Mouse (Mus musculus): ENCODE results near the gene Ptgr2. TPM values are rescaled to one million over a fixed set of nuclear protein-coding genes. Genes with fewer than 3 reads are reported as not detected.

Ptgr2 gene
- polyA plus RNA-seq, 1 experiment from 2014 or later: 29.1 TPM

- Histone ChIP-seq H3K9me3 (ENCODE audit: control insufficient read depth, low read length) (no peaks in the 10 kb centered on the region; the same call in 1 of the 2 replicates), H3K4me3 (ENCODE audit: low read length) (no peak overlapping the region), H3K27me3 (ENCODE audit: control insufficient read depth, insufficient read depth, low read depth, low read length) (no peaks in the 10 kb centered on the region), H3K36me3 (ENCODE audit: control insufficient read depth, insufficient read depth, low read length) (no peaks in the 10 kb centered on the region), H3K4me1 (replicated peaks; ENCODE audit: control insufficient read depth, insufficient read depth, low read length) (no peaks in the 10 kb centered on the region), H3K4me2 (ENCODE audit: low read depth, low read length) (no peak overlapping the region), H3K9ac (ENCODE audit: low read length) (no peak overlapping the region), H3K27ac (ENCODE audit: low read length) (no peak overlapping the region)
- WGBS: 55% methylated on average over 7 of the region's 7 CpGs
- ATAC-seq (ENCODE audit: low read depth): no peak
These were observed 24.7 kb upstream of the Ptgr2 start for GRCm38 (mm10) chr12:84260363-84260762.

- H3K27ac ChIP-seq (ENCODE audit: low read length): no peak overlapping the region
- no peak for ATAC-seq (ENCODE audit: low read depth)
- no peak overlapping the region for H3K9ac ChIP-seq (ENCODE audit: low read length)
- no peaks in the 10 kb centered on the region for H3K27me3 ChIP-seq (ENCODE audit: control insufficient read depth, insufficient read depth, low read depth, low read length)
- no peak overlapping the region for H3K4me2 ChIP-seq (ENCODE audit: low read depth, low read length)
- H3K9me3 ChIP-seq (ENCODE audit: control insufficient read depth, low read length): no peaks in the 10 kb centered on the region; the same call in 1 of the 2 replicates
- 60% methylated on average over 2 of the region's 2 CpGs for WGBS
- H3K4me3 ChIP-seq (ENCODE audit: low read length): no peak overlapping the region
- no peaks in the 10 kb centered on the region for H3K4me1 ChIP-seq (replicated peaks; ENCODE audit: control insufficient read depth, insufficient read depth, low read length)
- H3K36me3 ChIP-seq (ENCODE audit: control insufficient read depth, insufficient read depth, low read length): no peaks in the 10 kb centered on the region
These were observed 17.8 kb upstream of the Ptgr2 start for GRCm38 (mm10) chr12:84267264-84267663.

GRCm38 (mm10) chr12:84273366-84273765 lies 11.7 kb upstream of the Ptgr2 start:
- no peak for ATAC-seq (ENCODE audit: low read depth)
- no peak overlapping the region for H3K4me3 ChIP-seq (ENCODE audit: low read length)
- H3K9me3 ChIP-seq (ENCODE audit: control insufficient read depth, low read length): no peaks in the 10 kb centered on the region; the same call in 1 of the 2 replicates
- H3K9ac ChIP-seq (ENCODE audit: low read length): no peak overlapping the region
- no peak overlapping the region for H3K27ac ChIP-seq (ENCODE audit: low read length)
- WGBS: 66% methylated on average over 5 of the region's 5 CpGs
- no peaks in the 10 kb centered on the region for H3K4me1 ChIP-seq (replicated peaks; ENCODE audit: control insufficient read depth, insufficient read depth, low read length)
- no peaks in the 10 kb centered on the region for H3K36me3 ChIP-seq (ENCODE audit: control insufficient read depth, insufficient read depth, low read length)
- no peak overlapping the region for H3K4me2 ChIP-seq (ENCODE audit: low read depth, low read length)
- no peaks in the 10 kb centered on the region for H3K27me3 ChIP-seq (ENCODE audit: control insufficient read depth, insufficient read depth, low read depth, low read length)

GRCm38 (mm10) chr12:84275288-84275687 lies 9.7 kb upstream of the Ptgr2 start:
- no peak overlapping the region for H3K27ac ChIP-seq (ENCODE audit: low read length)
- no peaks in the 10 kb centered on the region for H3K4me1 ChIP-seq (replicated peaks; ENCODE audit: control insufficient read depth, insufficient read depth, low read length)
- ATAC-seq (ENCODE audit: low read depth): no peak
- no peak overlapping the region for H3K4me2 ChIP-seq (ENCODE audit: low read depth, low read length)
- 83% methylated on average over 9 of the region's 9 CpGs for WGBS
- H3K9ac ChIP-seq (ENCODE audit: low read length): no peak overlapping the region
- no peaks in the 10 kb centered on the region; the same call in 1 of the 2 replicates for H3K9me3 ChIP-seq (ENCODE audit: control insufficient read depth, low read length)
- H3K36me3 ChIP-seq (ENCODE audit: control insufficient read depth, insufficient read depth, low read length): no peaks in the 10 kb centered on the region
- no peak overlapping the region for H3K4me3 ChIP-seq (ENCODE audit: low read length)
- no peaks in the 10 kb centered on the region for H3K27me3 ChIP-seq (ENCODE audit: control insufficient read depth, insufficient read depth, low read depth, low read length)

- Histone ChIP-seq H3K36me3 (ENCODE audit: control insufficient read depth, insufficient read depth, low read length) (no peaks in the 10 kb centered on the region), H3K4me3 (ENCODE audit: low read length) (no peak overlapping the region), H3K9me3 (ENCODE audit: control insufficient read depth, low read length) (no peaks in the 10 kb centered on the region; the same call in 1 of the 2 replicates), H3K9ac (ENCODE audit: low read length) (no peak overlapping the region), H3K27me3 (ENCODE audit: control insufficient read depth, insufficient read depth, low read depth, low read length) (no peaks in the 10 kb centered on the region), H3K27ac (ENCODE audit: low read length) (no peak overlapping the region), H3K4me2 (ENCODE audit: low read depth, low read length) (no peak overlapping the region), H3K4me1 (replicated peaks; ENCODE audit: control insufficient read depth, insufficient read depth, low read length) (no peaks in the 10 kb centered on the region)
- WGBS: 59% methylated on average over 2 of the region's 2 CpGs
- no peak for ATAC-seq (ENCODE audit: low read depth)
These were observed 8.7 kb upstream of the Ptgr2 start for GRCm38 (mm10) chr12:84276288-84276687.

- no peak overlapping the region for H3K4me2 ChIP-seq (ENCODE audit: low read depth, low read length)
- no peaks in the 10 kb centered on the region for H3K4me1 ChIP-seq (replicated peaks; ENCODE audit: control insufficient read depth, insufficient read depth, low read length)
- no peaks in the 10 kb centered on the region for H3K27me3 ChIP-seq (ENCODE audit: control insufficient read depth, insufficient read depth, low read depth, low read length)
- no peaks in the 10 kb centered on the region; the same call in 1 of the 2 replicates for H3K9me3 ChIP-seq (ENCODE audit: control insufficient read depth, low read length)
- H3K27ac ChIP-seq (ENCODE audit: low read length): no peak overlapping the region
- H3K36me3 ChIP-seq (ENCODE audit: control insufficient read depth, insufficient read depth, low read length): no peaks in the 10 kb centered on the region
- 76% methylated on average over 4 of the region's 4 CpGs for WGBS
- H3K4me3 ChIP-seq (ENCODE audit: low read length): no peak overlapping the region
- H3K9ac ChIP-seq (ENCODE audit: low read length): no peak overlapping the region
- ATAC-seq (ENCODE audit: low read depth): no peak
These were observed 8.2 kb upstream of the Ptgr2 start for GRCm38 (mm10) chr12:84276799-84277198.

GRCm38 (mm10) chr12:84277832-84278231 lies 7.2 kb upstream of the Ptgr2 start:
- Histone ChIP-seq H3K4me2 (ENCODE audit: low read depth, low read length) (no peak overlapping the region), H3K9ac (ENCODE audit: low read length) (no peak overlapping the region), H3K9me3 (ENCODE audit: control insufficient read depth, low read length) (no peaks in the 10 kb centered on the region; the same call in 1 of the 2 replicates), H3K27ac (ENCODE audit: low read length) (no peak overlapping the region), H3K4me3 (ENCODE audit: low read length) (no peak overlapping the region), H3K27me3 (ENCODE audit: control insufficient read depth, insufficient read depth, low read depth, low read length) (no peaks in the 10 kb centered on the region), H3K4me1 (replicated peaks; ENCODE audit: control insufficient read depth, insufficient read depth, low read length) (no peaks in the 10 kb centered on the region), H3K36me3 (ENCODE audit: control insufficient read depth, insufficient read depth, low read length) (no peaks in the 10 kb centered on the region)
- no peak for ATAC-seq (ENCODE audit: low read depth)
- 74% methylated on average over 3 of the region's 3 CpGs for WGBS

- no peak for ATAC-seq (ENCODE audit: low read depth)
- no peak overlapping the region for H3K27ac ChIP-seq (ENCODE audit: low read length)
- H3K4me1 ChIP-seq (replicated peaks; ENCODE audit: control insufficient read depth, insufficient read depth, low read length): no peaks in the 10 kb centered on the region
These were observed 6.1 kb upstream of the Ptgr2 start for GRCm38 (mm10) chr12:84278901-84279300.

GRCm38 (mm10) chr12:84284391-84284790 lies 641 bp upstream of the Ptgr2 start:
- no peak for ATAC-seq (ENCODE audit: low read depth)
- H3K27me3 ChIP-seq (ENCODE audit: control insufficient read depth, insufficient read depth, low read depth, low read length): no peaks in the 10 kb centered on the region
- H3K4me3 ChIP-seq (ENCODE audit: low read length): peak overlapping the region; percentile 70
- no peaks in the 10 kb centered on the region for H3K9me3 ChIP-seq (ENCODE audit: control insufficient read depth, low read length)
- peaks cover 6% of the 10 kb centered on the region for H3K4me1 ChIP-seq (replicated peaks; ENCODE audit: control insufficient read depth, insufficient read depth, low read length)
- no peaks in the 10 kb centered on the region for H3K36me3 ChIP-seq (ENCODE audit: control insufficient read depth, insufficient read depth, low read length)
- peak overlapping the region; percentile 86 for H3K4me2 ChIP-seq (ENCODE audit: low read depth, low read length)
- H3K9ac ChIP-seq (ENCODE audit: low read length): peak overlapping the region; percentile 79
- WGBS: 71% methylated on average over 14 of the region's 14 CpGs
- no peak overlapping the region for H3K27ac ChIP-seq (ENCODE audit: low read length)

More at GRCm38 (mm10) chr12:84278901-84279300, 6.1 kb upstream of the Ptgr2 start:
- 73% methylated on average over 7 of the region's 7 CpGs for WGBS
- Histone ChIP-seq H3K9me3 (ENCODE audit: control insufficient read depth, low read length) (no peaks in the 10 kb centered on the region; the same call in 1 of the 2 replicates), H3K4me2 (ENCODE audit: low read depth, low read length) (no peak overlapping the region), H3K27me3 (ENCODE audit: control insufficient read depth, insufficient read depth, low read depth, low read length) (no peaks in the 10 kb centered on the region), H3K36me3 (ENCODE audit: control insufficient read depth, insufficient read depth, low read length) (no peaks in the 10 kb centered on the region), H3K9ac (ENCODE audit: low read length) (no peak overlapping the region), H3K4me3 (ENCODE audit: low read length) (no peak overlapping the region)

- H3K9ac ChIP-seq (ENCODE audit: low read length): peak overlapping the region; percentile 79
- peak; percentile 16; the same call in 1 of the 2 replicates for ATAC-seq (ENCODE audit: low read depth)
- no peaks in the 10 kb centered on the region for H3K9me3 ChIP-seq (ENCODE audit: control insufficient read depth, low read length)
- H3K27me3 ChIP-seq (ENCODE audit: control insufficient read depth, insufficient read depth, low read depth, low read length): no peaks in the 10 kb centered on the region
- WGBS: 25% methylated on average over 8 of the region's 8 CpGs
- H3K4me1 ChIP-seq (replicated peaks; ENCODE audit: control insufficient read depth, insufficient read depth, low read length): peaks cover 6% of the 10 kb centered on the region
- H3K27ac ChIP-seq (ENCODE audit: low read length): peak overlapping the region; percentile 61
- H3K36me3 ChIP-seq (ENCODE audit: control insufficient read depth, insufficient read depth, low read length): no peaks in the 10 kb centered on the region
- peak overlapping the region; percentile 70 for H3K4me3 ChIP-seq (ENCODE audit: low read length)
- H3K4me2 ChIP-seq (ENCODE audit: low read depth, low read length): peak overlapping the region; percentile 86
These were observed 549 bp downstream of the Ptgr2 start for GRCm38 (mm10) chr12:84285593-84285968.
